Comparison of ENCODE assay signal across 8 mouse cellular contexts in the genomic region with DNA sequence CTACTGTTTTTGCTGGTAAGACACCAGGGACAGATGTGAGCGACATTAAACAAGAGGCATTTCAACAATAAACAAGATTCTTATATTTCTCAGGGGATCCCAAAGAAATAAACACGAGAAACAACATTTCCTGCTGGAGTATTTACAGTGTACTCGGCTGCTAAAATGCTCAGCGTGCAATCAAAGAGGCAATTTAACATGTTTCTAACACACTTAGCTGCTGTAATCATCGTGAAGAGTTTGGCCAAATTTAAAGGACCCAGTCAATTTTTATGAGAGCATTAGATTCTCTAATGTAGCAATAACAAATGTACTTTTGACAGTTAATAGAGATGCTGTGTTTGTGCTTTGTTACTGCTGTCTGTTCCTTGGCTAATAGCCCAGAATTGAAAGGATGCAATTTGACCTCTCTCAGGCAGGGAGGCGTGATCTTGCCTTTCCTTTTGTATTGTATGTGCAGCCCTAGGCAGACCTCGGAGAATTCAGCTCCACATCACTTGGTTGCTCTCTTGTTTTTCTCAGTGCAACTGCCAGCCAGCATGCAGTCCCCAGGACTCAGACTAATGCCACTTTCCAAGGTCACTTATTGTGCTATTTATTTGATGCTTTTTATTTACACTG. TPM values are rescaled to one million over a fixed set of nuclear protein-coding genes. Genes with fewer than 3 reads are reported as not detected.
DNase-seq lines count a peak whose midpoint lies in the region; ATAC-seq lines count a peak whose summit lies in the region.

No protein-coding gene starts in this region.

- no peak for DNase-seq in kidney, adult 18-20 months
- peak; percentile 19 to 50 for DNase-seq in kidney, postnatal 36 days
- no peak for DNase-seq in natural killer cell, adult 2 months (ENCODE audit: low spot score in 2 of 2)
- no peak for DNase-seq in urinary bladder, postnatal 14 days (ENCODE audit: low spot score)
- DNase-seq in left cerebral cortex, postnatal 25 days (ENCODE audit: low spot score in 2 of 2): no peak

- H3K27me3 ChIP-seq in kidney, embryonic 14.5 days (ENCODE audit: control insufficient read depth, insufficient read depth, low read length): no peaks in the 10 kb centered on the region
- no peaks in the 10 kb centered on the region for H3K27me3 ChIP-seq in forebrain, embryonic 16.5 days (replicated peaks; ENCODE audit: control insufficient read depth, insufficient read depth, low read length)
- no peaks in the 10 kb centered on the region for H3K27me3 ChIP-seq in neural tube, embryonic 15.5 days (replicated peaks)

- H3K9me3 ChIP-seq in kidney, embryonic 14.5 days (ENCODE audit: control insufficient read depth, low read length): no peaks in the 10 kb centered on the region
- H3K9me3 ChIP-seq in forebrain, embryonic 16.5 days (ENCODE audit: control insufficient read depth, low read length): no peaks in the 10 kb centered on the region
- H3K9me3 ChIP-seq in neural tube, embryonic 15.5 days (replicated peaks): no peaks in the 10 kb centered on the region

- peak overlapping the region; percentile 77; the same call in 1 of the 2 replicates for H3K27ac ChIP-seq in kidney, embryonic 14.5 days (ENCODE audit: low read depth, low read length)
- peak overlapping the region; percentile 57 for H3K27ac ChIP-seq in forebrain, embryonic 16.5 days (ENCODE audit: low read length)
- peak overlapping the region; percentile 74 for H3K27ac ChIP-seq in neural tube, embryonic 15.5 days (replicated peaks)

- peaks cover 10% of the 10 kb centered on the region; the same call in 1 of the 2 replicates for H3K4me1 ChIP-seq in kidney, embryonic 14.5 days (ENCODE audit: control insufficient read depth, insufficient read depth, low read length)
- H3K4me1 ChIP-seq in forebrain, embryonic 16.5 days (replicated peaks; ENCODE audit: control insufficient read depth, insufficient read depth, low read length): peaks cover 11% of the 10 kb centered on the region
- peaks cover 25% of the 10 kb centered on the region for H3K4me1 ChIP-seq in neural tube, embryonic 15.5 days

- ATAC-seq in kidney, embryonic 14.5 days (ENCODE audit: low FRiP score, low TSS enrichment): peak; percentile 69
- ATAC-seq in forebrain, embryonic 16.5 days: peak; percentile 76
- peak; percentile 66 for ATAC-seq in neural tube, embryonic 15.5 days (ENCODE audit: low FRiP score)

- no peak overlapping the region for H3K9ac ChIP-seq in kidney, embryonic 14.5 days (ENCODE audit: low read depth, low read length)
- H3K9ac ChIP-seq in forebrain, embryonic 16.5 days (replicated peaks; ENCODE audit: low read depth, low read length): no peak overlapping the region
- H3K9ac ChIP-seq in neural tube, embryonic 15.5 days (replicated peaks): no peak overlapping the region

- peak overlapping the region; percentile 22; the same call in 1 of the 2 replicates for H3K4me2 ChIP-seq in kidney, embryonic 14.5 days (replicated peaks; ENCODE audit: low read depth, low read length)
- 0 out of 2 replicates have a peak overlapping the region, but pooled peaks have one; percentile 5 for H3K4me2 ChIP-seq in forebrain, embryonic 16.5 days (ENCODE audit: low read length)
- H3K4me2 ChIP-seq in neural tube, embryonic 15.5 days: peak overlapping the region; percentile 32

- WGBS in kidney, embryonic 14.5 days: 23% methylated on average over 7 of the region's 7 CpGs
- 16% methylated on average over 7 of the region's 7 CpGs for WGBS in forebrain, embryonic 16.5 days
- WGBS in neural tube, embryonic 15.5 days: 6% methylated on average over 7 of the region's 7 CpGs

- H3K4me3 ChIP-seq in kidney, embryonic 14.5 days (ENCODE audit: low read length): no peak overlapping the region
- H3K4me3 ChIP-seq in forebrain, embryonic 16.5 days (replicated peaks; ENCODE audit: low read length): no peak overlapping the region
- H3K4me3 ChIP-seq in neural tube, embryonic 15.5 days (replicated peaks): no peak overlapping the region

- intact Hi-C loops in left cerebral cortex, postnatal 25 days (cut with DNase I): loop anchor here (5.0 kb wide), 1 partner anchor 138 kb away; a partner anchor contains a TSS

- peaks cover 2% of the 10 kb centered on the region for H3K36me3 ChIP-seq in kidney, embryonic 14.5 days (ENCODE audit: control insufficient read depth, insufficient read depth, low read length)
- peaks cover 4% of the 10 kb centered on the region for H3K36me3 ChIP-seq in forebrain, embryonic 16.5 days (ENCODE audit: control insufficient read depth, insufficient read depth)
- H3K36me3 ChIP-seq in neural tube, embryonic 15.5 days: peaks cover 6% of the 10 kb centered on the region

RNA-seq across cellular contexts. Expression of a gene that starts 35.9 kb away (rescaled TPM):
- 55.5 and 69.3 TPM in 2 replicates for polyA plus RNA-seq in kidney, embryonic 14.5 days (2014; fragmentation: Nextera tagmentation; extraction: Ambion mirVana)
- polyA plus RNA-seq in forebrain, embryonic 16.5 days (2015; fragmentation: Nextera tagmentation; extraction: Ambion mirVana): 73.6 and 81.3 TPM in 2 replicates
- 48.9 and 53.3 TPM in 2 replicates for polyA plus RNA-seq in neural tube, embryonic 15.5 days (2015; fragmentation: Nextera tagmentation; extraction: Ambion mirVana)
- total RNA-seq in left cerebral cortex, postnatal 25 days (2021): 10 to 100 TPM; 23.1 to 25.4 TPM

RNA-seq across cellular contexts. Expression of a gene that starts 40.1 kb away (rescaled TPM):
- polyA plus RNA-seq in kidney, embryonic 14.5 days (2014; fragmentation: Nextera tagmentation; extraction: Ambion mirVana): 7.9 and 12.1 TPM in 2 replicates
- 8.5 and 8.9 TPM in 2 replicates for polyA plus RNA-seq in forebrain, embryonic 16.5 days (2015; fragmentation: Nextera tagmentation; extraction: Ambion mirVana)
- polyA plus RNA-seq in neural tube, embryonic 15.5 days (2015; fragmentation: Nextera tagmentation; extraction: Ambion mirVana): 17.8 and 22.5 TPM in 2 replicates
- 10 to 100 TPM; 35.8 to 37.8 TPM for total RNA-seq in left cerebral cortex, postnatal 25 days (2021)

Comparison
In these comparisons a context has a peak if more than half of its experiments do, and no peak if none do; other contexts are left out.
1. DNase-seq: peak in kidney, postnatal 36 days (2 of 2); none in kidney, adult 18-20 months (single experiment), natural killer cell, adult 2 months (0 of 2), urinary bladder, postnatal 14 days (single experiment) and left cerebral cortex, postnatal 25 days (0 of 2).
2. Peak in every context shown above with its lines, with median percentiles within 50 percentile points of each other: ATAC-seq, H3K27ac ChIP-seq and H3K4me2 ChIP-seq.